Mouse (Mus musculus) CH12.LX (cell line): Measurements from ENCODE around the gene Slit2. TPM values are rescaled to one million over a fixed set of nuclear protein-coding genes. Genes with fewer than 3 reads are reported as not detected.

ENCODE experiments used
- DNase-seq: peaks from one replicate; pipeline ENCODE4 v3.0.0-alpha.2; 2013; ENCODE audit errors: extremely low read depth
- H3K27ac ChIP-seq: 2 replicates; pipeline ENCODE4 v1.5.1; 2012; ENCODE audit warnings: low read depth, mild to moderate bottlenecking, control low read depth, moderate library complexity; ENCODE audit not compliant: insufficient read depth
- H3K27me3 ChIP-seq: replicated peaks from 2 replicates; pipeline ENCODE3; 2012; ENCODE audit warnings: inconsistent platforms
- H3K36me3 ChIP-seq, 2 experiments: replicated peaks in 1 of 2; 2 replicates each; pipeline versions ENCODE3 to v1.6.1; 2012; ENCODE audit warnings: inconsistent platforms in 1 of 2, low read length in 1 of 2, mild to moderate bottlenecking in 1 of 2, mixed read lengths in 1 of 2, moderate library complexity in 1 of 2; ENCODE audit not compliant: control insufficient read depth in 1 of 2, insufficient read depth in 1 of 2
- H3K4me1 ChIP-seq, 2 experiments: 2 replicates each; pipeline ENCODE4 v1.6.1; 2012; ENCODE audit warnings: inconsistent platforms in 1 of 2, moderate library complexity in 1 of 2; ENCODE audit not compliant: insufficient read depth in 2 of 2, control insufficient read depth in 1 of 2
- H3K4me2 ChIP-seq: 2 replicates; pipeline ENCODE4 v1.6.1; 2012; ENCODE audit warnings: low read depth, mild to moderate bottlenecking, control low read depth; ENCODE audit not compliant: poor library complexity, insufficient read depth, severe bottlenecking
- H3K4me3 ChIP-seq, 3 experiments: fragments of 150-350 bp in 1 of 3; sonication (generic) in 1 of 3; replicated peaks in 1 of 3; 2 replicates each; pipeline versions ENCODE3 to v1.5.1; 2011 to 2012; ENCODE audit warnings: low read depth in 2 of 3, low read length in 2 of 3, mild to moderate bottlenecking in 2 of 3, moderate library complexity in 2 of 3, control low read depth in 1 of 3, improper control_type of control experiment in 1 of 3, inconsistent platforms in 1 of 3, mixed read lengths in 1 of 3; ENCODE audit not compliant: poor library complexity in 1 of 3
- H3K79me2 ChIP-seq: replicated peaks from 2 replicates; pipeline ENCODE4 v1.6.1; 2012; ENCODE audit warnings: mild to moderate bottlenecking, moderate library complexity; ENCODE audit not compliant: control insufficient read depth, poor library complexity, insufficient read depth, severe bottlenecking; ENCODE audit errors: extremely low read depth
- H3K9ac ChIP-seq: 2 replicates; pipeline ENCODE4 v1.6.1; 2012; ENCODE audit warnings: low read depth, mild to moderate bottlenecking, control low read depth, moderate library complexity; ENCODE audit not compliant: insufficient read depth
- H3K9me3 ChIP-seq: replicated peaks from 2 replicates; pipeline ENCODE3; 2012; ENCODE audit warnings: low read length, inconsistent platforms, mixed read lengths
- BHLHE40 ChIP-seq: IDR thresholded peaks from 2 replicates; pipeline ENCODE4 v1.6.1; 2011; ENCODE audit warnings: mild to moderate bottlenecking, low read depth, low read length, improper control_type of control experiment
- CHD1 ChIP-seq: IDR thresholded peaks from 2 replicates; pipeline ENCODE4 v1.6.1; 2012; ENCODE audit warnings: low read depth, low read length, improper control_type of control experiment, inconsistent platforms
- CTCF ChIP-seq, 2 experiments: IDR thresholded peaks in 1 of 2; conservative IDR thresholded peaks in 1 of 2; 2 replicates each; pipeline ENCODE4 v1.5.1; 2011 to 2012; ENCODE audit warnings: low read depth in 2 of 2, low read length in 2 of 2, improper control_type of control experiment in 1 of 2, inconsistent platforms in 1 of 2, mild to moderate bottlenecking in 1 of 2, moderate library complexity in 1 of 2
- E2F4 ChIP-seq: IDR thresholded peaks from 2 replicates; pipeline ENCODE4 v1.6.1; 2011; ENCODE audit warnings: low read depth, low read length, improper control_type of control experiment; ENCODE audit not compliant: insufficient replicate concordance
- ELF1 ChIP-seq: IDR thresholded peaks from 2 replicates; pipeline ENCODE4 v1.6.1; 2014; ENCODE audit warnings: low read depth, mild to moderate bottlenecking, inconsistent platforms, low read length, improper control_type of control experiment
- EP300 ChIP-seq: IDR thresholded peaks from 2 replicates; pipeline ENCODE4 v1.6.1; 2011; ENCODE audit warnings: low read length, improper control_type of control experiment
- ETS1 ChIP-seq: conservative IDR thresholded peaks from 2 replicates; pipeline ENCODE4 v1.6.1; 2012; ENCODE audit warnings: low read depth, mild to moderate bottlenecking, inconsistent platforms, low read length, improper control_type of control experiment, moderate library complexity
- GABPA ChIP-seq: IDR thresholded peaks from 2 replicates; pipeline ENCODE4 v1.6.1; 2012; ENCODE audit warnings: low read depth, low read length, improper control_type of control experiment, inconsistent platforms; ENCODE audit not compliant: insufficient replicate concordance
- HCFC1 ChIP-seq: IDR thresholded peaks from 2 replicates; pipeline ENCODE4 v1.6.1; 2012; ENCODE audit warnings: low read depth, mild to moderate bottlenecking, inconsistent platforms, low read length, improper control_type of control experiment
- JUN ChIP-seq: IDR thresholded peaks from 2 replicates; pipeline ENCODE4 v1.6.1; 2011; ENCODE audit warnings: low read depth, mild to moderate bottlenecking, low read length, improper control_type of control experiment, moderate library complexity; ENCODE audit not compliant: insufficient read depth
- JUND ChIP-seq: conservative IDR thresholded peaks from 2 replicates; pipeline ENCODE4 v1.6.1; 2011; ENCODE audit warnings: low read depth, low read length, improper control_type of control experiment
- MAFK ChIP-seq: IDR thresholded peaks from 2 replicates; pipeline ENCODE4 v1.6.1; 2011; ENCODE audit warnings: low read length, improper control_type of control experiment; ENCODE audit not compliant: insufficient replicate concordance
- MAX ChIP-seq: IDR thresholded peaks from 2 replicates; pipeline ENCODE4 v1.6.1; 2011; ENCODE audit warnings: low read length, improper control_type of control experiment
- MEF2A ChIP-seq: IDR thresholded peaks from 2 replicates; pipeline ENCODE4 v1.6.1; 2014; ENCODE audit warnings: low read depth, mild to moderate bottlenecking, inconsistent platforms, low read length, improper control_type of control experiment, borderline replicate concordance
- NELFE ChIP-seq: IDR thresholded peaks from 2 replicates; pipeline ENCODE4 v1.6.1; 2011; ENCODE audit warnings: low read depth, low read length, improper control_type of control experiment
- PAX5 ChIP-seq: IDR thresholded peaks from 2 replicates; pipeline ENCODE4 v1.6.1; 2012; ENCODE audit warnings: low read length, inconsistent platforms, mixed read lengths
- POLR2A ChIP-seq: IDR thresholded peaks from 2 replicates; pipeline ENCODE4 v1.6.1; 2011; ENCODE audit warnings: low read depth, mild to moderate bottlenecking, improper control_type of control experiment, low read length
- RAD21 ChIP-seq: IDR thresholded peaks from 2 replicates; pipeline ENCODE4 v1.6.1; 2011; ENCODE audit warnings: low read depth, mild to moderate bottlenecking, low read length, improper control_type of control experiment, moderate library complexity
- RCOR1 ChIP-seq: conservative IDR thresholded peaks from 2 replicates; pipeline ENCODE4 v1.6.1; 2012; ENCODE audit warnings: low read depth, mild to moderate bottlenecking, inconsistent platforms, low read length, improper control_type of control experiment
- SIN3A ChIP-seq: IDR thresholded peaks from 2 replicates; pipeline ENCODE4 v1.6.1; 2012; ENCODE audit warnings: low read length, improper control_type of control experiment, inconsistent platforms
- SMC3 ChIP-seq: IDR thresholded peaks from 2 replicates; pipeline ENCODE4 v1.6.1; 2011; ENCODE audit warnings: low read depth, low read length, improper control_type of control experiment
- TBP ChIP-seq: conservative IDR thresholded peaks from 2 replicates; pipeline ENCODE4 v1.6.1; 2011; ENCODE audit warnings: low read depth, low read length, improper control_type of control experiment
- UBTF ChIP-seq: IDR thresholded peaks from 2 replicates; pipeline ENCODE4 v1.6.1; 2012; ENCODE audit warnings: low read depth, mild to moderate bottlenecking, inconsistent platforms, low read length, improper control_type of control experiment, moderate library complexity
- dilution Hi-C: fragments of 300-500 bp; cut with MboI; formaldehyde crosslinking; loops from 2 replicates; pipeline ENCODE4 v1.14.3; 2020; ENCODE audit warnings: low sequenced_read_pairs; ENCODE audit not compliant: extremely low pct_unique_long_range_greater_than_20kb, extremely low pct_ligation_motif_present
- in situ Hi-C: fragments of 300-500 bp; cut with MboI; formaldehyde crosslinking; loops from 3 replicates; pipeline ENCODE4 v1.14.3; 2019; ENCODE audit warnings: low sequenced_read_pairs, low pct_ligation_motif_present, low pct_unique_long_range_greater_than_20kb, mixed read lengths
- polyA plus RNA-seq: library from polyadenylated mRNA; unstranded; fragments of >175 nt; gene quantifications from 2 replicates; pipeline ENCODE4 v1.2.1, GENCODE M21; 2012; ENCODE audit warnings: low read depth; ENCODE audit not compliant: insufficient read length
- total RNA-seq, 2 experiments: library from RNA; depleted of rRNA; stranded (reverse); fragments of 300-350 nt in 1 of 2; fragments of >200 nt in 1 of 2; gene quantifications; 2 replicates each; pipeline ENCODE4 v1.2.3; 2012 to 2014

Slit2 gene
- total and polyA plus RNA-seq, 3 experiments = 0.04 to 0.20 (median 0.17) TPM

GRCm38 (mm10) chr5:47983746-47984583 lies 1.0 kb downstream of the Slit2 start:
- Histone ChIP-seq H3K4me2 (no peak overlapping the region), H3K27me3 (no peaks in the 10 kb centered on the region), H3K79me2 (no peaks in the 10 kb centered on the region), H3K27ac (no peak overlapping the region), H3K9me3 (peaks cover 48% of the 10 kb centered on the region), H3K36me3 (no peaks in the 10 kb centered on the region), H3K4me1 (no peaks in the 10 kb centered on the region), H3K9ac (no peak overlapping the region), H3K4me3 (no peak overlapping the region)
- dilution Hi-C loops = no loop called here
- no peak for DNase-seq
- no peak for TF ChIP-seq JUND
- no peak for TF ChIP-seq SMC3
- TF ChIP-seq POLR2A = no peak
- no peak for TF ChIP-seq CTCF (conservative IDR thresholded peaks at IDR 0.05 in 1 of 2, IDR thresholded peaks at IDR 0.05 in 1 of 2; ENCODE audit: low read depth in 2 of 2, low read length in 2 of 2)
- TF ChIP-seq ETS1 = no peak
- TF ChIP-seq E2F4 = no peak
- no peak for TF ChIP-seq RAD21
- no peak for TF ChIP-seq RCOR1
- TF ChIP-seq UBTF = no peak
- no peak for TF ChIP-seq EP300
- TF ChIP-seq TBP = no peak
- TF ChIP-seq HCFC1 = no peak
- TF ChIP-seq GABPA = no peak
- TF ChIP-seq ELF1 = no peak
- no peak for TF ChIP-seq SIN3A
- no peak for TF ChIP-seq MEF2A
- TF ChIP-seq BHLHE40 = no peak
- TF ChIP-seq JUN = no peak
- TF ChIP-seq PAX5 = no peak
- no peak for TF ChIP-seq MAX
- in situ Hi-C loops = no loop called here

DNA sequence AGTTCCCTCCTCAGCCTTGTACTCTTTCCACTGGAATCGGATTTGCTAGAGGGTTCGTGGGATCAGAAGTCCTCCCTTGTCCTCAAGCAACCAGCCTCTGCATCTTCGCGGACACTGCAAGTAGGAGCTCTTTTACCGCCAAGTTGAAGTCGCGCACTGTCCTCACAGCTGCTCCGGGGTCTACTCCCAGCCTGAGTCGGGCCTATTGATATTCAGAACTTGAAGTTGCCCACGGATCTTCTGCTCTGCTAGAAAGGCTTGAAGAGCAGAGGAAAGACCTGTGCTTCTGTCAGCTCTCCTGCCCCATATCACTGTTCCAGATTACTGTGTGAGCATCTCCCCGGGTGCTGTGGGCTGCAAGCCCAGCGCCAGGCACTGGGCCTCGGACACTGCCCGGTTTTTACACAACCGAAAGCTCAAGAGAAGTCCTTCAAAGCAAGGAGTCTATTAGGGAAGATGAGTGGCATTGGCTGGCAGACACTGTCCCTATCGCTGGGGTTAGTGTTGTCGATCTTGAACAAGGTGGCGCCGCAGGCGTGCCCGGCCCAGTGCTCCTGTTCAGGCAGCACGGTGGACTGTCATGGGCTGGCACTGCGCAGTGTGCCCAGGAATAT lies 1.8 kb downstream of the Slit2 start:
- DNase-seq = no peak
- no peaks in the 10 kb centered on the region for H3K27me3 ChIP-seq
- H3K27ac ChIP-seq = no peak overlapping the region
- H3K4me2 ChIP-seq = no peak overlapping the region
- TF ChIP-seq PAX5 = no peak
- no peak for TF ChIP-seq MEF2A
- no peak for TF ChIP-seq CHD1
- TF ChIP-seq MAFK = no peak
- TF ChIP-seq HCFC1 = no peak
- TF ChIP-seq SIN3A = no peak
- no peak for TF ChIP-seq ETS1
- no peak for TF ChIP-seq NELFE
- TF ChIP-seq RCOR1 = no peak
- peaks cover 46% of the 10 kb centered on the region for H3K9me3 ChIP-seq
- in situ Hi-C loops = no loop called here
- H3K36me3 ChIP-seq = no peaks in the 10 kb centered on the region
- no peak overlapping the region for H3K9ac ChIP-seq
- H3K4me3 ChIP-seq = no peak overlapping the region
- no peaks in the 10 kb centered on the region for H3K79me2 ChIP-seq
- dilution Hi-C loops = no loop called here
- no peaks in the 10 kb centered on the region for H3K4me1 ChIP-seq
